Mouse (Mus musculus) T-helper 1 cell (primary cell): ENCODE data around the gene Pa2g4.
"Not testable (repeated sequence)": the region's sequence is repeated elsewhere in the genome, so short reads cannot be mapped to it uniquely, and the experiment has no call there.

Source experiments
- in situ Hi-C: fragments of 300-600 bp; cut with MboI, MseI; formaldehyde crosslinking; loops from one replicate; pipeline ENCODE4 v1.15.1; 2025; ENCODE audit warnings: high pct_unique_total_duplicates

The Pa2g4 gene

GRCm38 (mm10) chr10:128565788-128566531 is at the start of gene Pa2g4:
TSS of gene Pa2g4 (minus strand) at chr10:128565987.
- in situ Hi-C loops = no loop called here

- in situ Hi-C loops = no loop called here
Observed at GRCm38 (mm10) chr10:128614934-128615333, 49.1 kb upstream of the Pa2g4 start.

GRCm38 (mm10) chr10:128613820-128614219 is 48.0 kb upstream of the Pa2g4 start:
- in situ Hi-C loops = not testable (repeated sequence)

DNA sequence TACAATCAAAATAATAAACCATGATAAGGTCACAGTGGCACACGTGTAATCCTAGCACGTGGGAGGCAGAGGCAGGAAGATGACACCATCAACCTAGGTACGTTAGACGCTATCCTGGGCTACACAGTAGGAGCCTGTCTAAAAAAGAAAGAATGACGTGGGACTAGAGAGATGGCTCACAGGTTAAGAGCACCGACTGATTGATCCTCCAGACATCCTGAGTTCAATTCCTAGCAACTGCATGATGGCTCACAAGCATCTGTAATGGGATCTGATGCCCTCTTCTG is 47.3 kb upstream of the Pa2g4 start:
- in situ Hi-C loops = no loop called here

GRCm38 (mm10) chr10:128612433-128613153 is 46.8 kb upstream of the Pa2g4 start:
- in situ Hi-C loops = no loop called here

- in situ Hi-C loops = no loop called here
Observed at GRCm38 (mm10) chr10:128606483-128606882, 40.7 kb upstream of the Pa2g4 start.

DNA sequence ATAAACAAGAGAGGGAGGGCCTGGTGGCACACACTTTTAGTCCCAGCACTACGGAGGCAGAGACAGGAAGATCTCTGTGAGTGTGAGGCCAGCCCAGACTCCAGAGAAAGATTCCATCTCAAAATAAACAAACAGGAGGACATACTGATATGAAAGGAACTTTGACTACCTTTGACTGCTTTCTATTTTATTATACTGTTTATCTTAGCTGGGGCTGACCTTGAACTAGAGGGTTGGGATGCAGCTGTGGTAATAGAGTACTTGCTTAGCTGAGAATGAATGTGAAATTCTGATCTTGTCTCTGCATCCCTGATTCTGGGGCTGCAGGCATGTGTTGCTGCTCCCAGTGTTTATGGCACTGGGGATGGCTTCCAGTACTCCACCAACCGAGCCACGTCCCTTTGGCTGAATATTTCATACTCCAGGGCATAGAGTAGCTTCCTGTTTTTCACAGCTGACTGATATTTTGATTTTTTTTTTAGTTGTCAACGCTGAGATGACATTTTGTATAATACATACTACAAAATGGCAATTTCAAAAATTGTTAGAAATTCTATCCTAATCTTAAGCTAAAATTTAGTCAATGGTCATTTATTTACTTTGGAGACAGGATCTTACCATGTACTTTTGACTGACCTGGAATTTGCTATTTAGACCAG is 36.8 kb upstream of the Pa2g4 start:
- in situ Hi-C loops = no loop called here

GRCm38 (mm10) chr10:128601499-128601898 is 35.7 kb upstream of the Pa2g4 start:
- in situ Hi-C loops = no loop called here

DNA sequence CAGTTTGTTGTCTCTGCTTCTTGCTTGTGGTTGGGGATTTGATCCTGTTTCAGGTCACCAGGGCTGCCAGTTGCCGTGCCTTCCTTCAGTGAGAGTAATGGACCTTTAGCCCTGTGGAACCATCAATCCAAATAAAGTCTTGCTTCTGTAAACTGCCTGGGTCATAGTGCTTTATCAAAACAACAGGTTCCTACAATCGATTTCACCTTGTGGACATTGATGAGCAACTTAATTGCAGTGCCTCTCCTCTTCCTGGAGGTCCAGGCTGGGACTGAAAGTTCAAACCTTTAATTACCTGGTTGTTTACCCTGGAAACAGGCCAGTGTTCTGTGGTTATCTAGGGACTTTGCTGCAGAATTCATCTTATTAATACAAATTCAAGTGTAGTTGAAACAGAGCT is 32.7 kb upstream of the Pa2g4 start:
- in situ Hi-C loops = no loop called here

- in situ Hi-C loops = no loop called here
Observed at GRCm38 (mm10) chr10:128592797-128593196, 27.0 kb upstream of the Pa2g4 start.

GRCm38 (mm10) chr10:128591436-128591835 is 25.6 kb upstream of the Pa2g4 start:
- in situ Hi-C loops = no loop called here

GRCm38 (mm10) chr10:128590193-128590690 is 24.5 kb upstream of the Pa2g4 start:
- in situ Hi-C loops = no loop called here

GRCm38 (mm10) chr10:128589464-128590192 is 23.8 kb upstream of the Pa2g4 start, which contains the start of gene Erbb3:
TSS of gene Erbb3 (minus strand) at chr10:128589652.
- in situ Hi-C loops = no loop called here

- in situ Hi-C loops = no loop called here
Observed at GRCm38 (mm10) chr10:128588775-128589463, 23.1 kb upstream of the Pa2g4 start.

- in situ Hi-C loops = no loop called here
Observed at GRCm38 (mm10) chr10:128588136-128588535, 22.3 kb upstream of the Pa2g4 start.

- in situ Hi-C loops = no loop called here
Observed at GRCm38 (mm10) chr10:128587697-128588096, 21.9 kb upstream of the Pa2g4 start.

DNA sequence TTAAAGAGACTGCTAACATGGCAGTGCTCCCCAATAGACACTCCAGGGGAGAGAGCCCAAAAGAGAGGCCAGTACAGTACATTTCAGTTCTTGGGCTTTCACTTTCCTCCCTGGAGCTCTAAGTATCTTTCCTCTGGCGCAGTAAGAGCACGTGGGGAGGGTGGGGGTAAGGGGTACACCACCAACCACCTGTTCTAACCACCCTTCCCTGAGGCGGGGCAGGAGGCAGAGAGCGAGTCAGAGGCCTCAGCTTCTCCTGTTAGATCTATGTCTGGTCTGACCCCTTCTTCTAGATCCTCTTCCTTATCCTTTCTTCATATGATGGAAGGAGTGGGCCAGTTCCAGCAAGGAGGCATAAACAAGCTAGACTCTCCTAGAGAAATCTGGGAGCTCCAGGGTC is 21.3 kb upstream of the Pa2g4 start:
- in situ Hi-C loops = no loop called here

- in situ Hi-C loops = no loop called here
Observed at GRCm38 (mm10) chr10:128586546-128586945, 20.8 kb upstream of the Pa2g4 start.

DNA sequence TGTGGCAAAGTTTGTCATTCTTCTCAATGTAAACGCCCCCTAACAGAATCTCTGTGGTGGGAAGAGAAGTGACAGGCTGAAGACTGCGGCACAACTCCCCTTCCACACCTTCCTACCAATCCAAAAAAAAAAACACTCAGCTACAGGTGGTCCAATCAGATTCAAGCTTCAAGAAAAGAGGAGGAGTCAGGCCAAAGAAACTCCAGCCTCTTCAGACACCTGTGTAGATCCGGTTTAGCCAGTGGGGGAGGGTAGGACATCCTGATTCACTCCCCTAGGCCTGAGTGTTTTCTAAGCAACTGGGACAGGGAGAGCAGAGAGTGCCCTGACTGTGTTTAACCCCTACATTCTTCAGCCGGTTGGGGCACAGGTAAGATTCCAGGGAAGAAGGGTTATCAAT is 18.6 kb upstream of the Pa2g4 start:
- in situ Hi-C loops = no loop called here

GRCm38 (mm10) chr10:128583644-128584043 is 17.9 kb upstream of the Pa2g4 start:
- in situ Hi-C loops = no loop called here

DNA sequence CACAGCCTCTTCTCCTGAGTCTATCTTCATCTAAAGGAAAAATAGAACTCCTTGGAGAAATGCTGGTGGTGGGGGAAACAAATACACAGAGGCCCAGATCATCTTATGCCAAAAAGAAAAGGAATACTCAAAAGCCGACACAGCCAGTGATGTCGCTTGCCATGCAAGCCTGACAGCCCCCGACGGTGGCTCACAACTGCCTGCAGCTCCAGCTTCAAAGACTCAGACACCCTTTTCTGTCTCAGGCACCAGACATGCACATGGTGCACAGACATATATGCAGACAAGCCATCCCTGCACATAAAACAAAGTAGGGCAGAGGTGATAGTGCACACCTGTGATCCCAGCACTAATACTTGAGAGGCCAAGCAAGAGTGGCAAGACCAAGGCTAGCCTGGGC is 13.9 kb upstream of the Pa2g4 start:
- in situ Hi-C loops = no loop called here
